Mouse (Mus musculus) ES-Bruce4 (cell line): Measurements from ENCODE around the gene Baz2b. TPM values are rescaled to one million over a fixed set of nuclear protein-coding genes. Genes with fewer than 3 reads are reported as not detected.

ENCODE experiments used
- H3K27ac ChIP-seq: 2 replicates; pipeline ENCODE4 v1.5.1; 2012; ENCODE audit warnings: low read length, inconsistent platforms; ENCODE audit not compliant: insufficient read depth
- H3K27me3 ChIP-seq: 2 replicates; pipeline ENCODE4 v1.6.1; 2012; ENCODE audit warnings: mild to moderate bottlenecking, low read length, inconsistent platforms; ENCODE audit not compliant: control insufficient read depth, poor library complexity, insufficient read depth, severe bottlenecking
- H3K36me3 ChIP-seq: 2 replicates; pipeline ENCODE4 v1.6.1; 2012; ENCODE audit warnings: inconsistent platforms, mild to moderate bottlenecking, low read length, moderate library complexity; ENCODE audit not compliant: control insufficient read depth, poor library complexity, insufficient read depth, severe bottlenecking
- H3K4me1 ChIP-seq: one replicate; pipeline ENCODE4 v1.8.1; 2011; ENCODE audit warnings: low read length; ENCODE audit not compliant: control insufficient read depth, insufficient read depth
- H3K4me3 ChIP-seq: 2 replicates; pipeline ENCODE4 v1.5.1; 2011; ENCODE audit warnings: low read depth, mild to moderate bottlenecking, low read length
- H3K9ac ChIP-seq: 2 replicates; pipeline ENCODE4 v1.6.1; 2012; ENCODE audit warnings: low read depth, mild to moderate bottlenecking, inconsistent platforms; ENCODE audit not compliant: poor library complexity, severe bottlenecking
- H3K9me3 ChIP-seq: replicated peaks from 2 replicates; pipeline ENCODE4 v1.6.1; 2012; ENCODE audit warnings: mild to moderate bottlenecking, low read length, inconsistent platforms; ENCODE audit not compliant: control insufficient read depth, poor library complexity, insufficient read depth, severe bottlenecking
- CTCF ChIP-seq: IDR thresholded peaks from one replicate; pipeline ENCODE4 v1.8.1; 2011; ENCODE audit warnings: low read depth, low read length
- EP300 ChIP-seq: IDR thresholded peaks from 2 replicates; pipeline ENCODE4 v1.6.1; 2011; ENCODE audit warnings: low read depth, low read length; ENCODE audit not compliant: insufficient read depth
- POLR2A ChIP-seq: IDR thresholded peaks from one replicate; pipeline ENCODE4 v1.8.1; 2011; ENCODE audit warnings: low read length; ENCODE audit not compliant: insufficient read depth
- polyA plus RNA-seq: library from polyadenylated mRNA; stranded (reverse); fragments of >200 nt; gene quantifications from 2 replicates; pipeline ENCODE4 v1.2.4, GENCODE M21; 2011; ENCODE audit warnings: low read depth; ENCODE audit not compliant: missing spikeins, insufficient read depth, insufficient read length

Gene Baz2b
- polyA plus RNA-seq, 1 experiment: 43.2 TPM

DNA sequence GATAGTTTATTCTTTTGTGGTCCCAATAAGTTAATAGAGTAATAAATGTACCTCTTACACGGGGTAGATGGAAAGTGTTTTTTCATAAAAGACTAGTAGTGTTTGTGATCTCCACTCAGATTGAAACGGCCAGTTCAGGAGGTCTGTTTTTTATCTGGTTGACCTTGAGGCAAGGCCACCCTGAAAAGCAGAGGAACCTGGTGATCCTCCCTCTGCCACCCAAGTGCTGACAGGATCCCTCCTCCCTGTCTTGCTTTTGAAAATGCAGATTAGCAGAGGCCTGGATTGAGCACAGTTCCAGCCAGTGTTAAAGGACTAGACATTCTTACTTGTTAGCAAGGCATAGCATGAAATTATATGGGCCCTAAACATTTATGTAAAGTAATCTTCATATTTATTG is 23.5 kb upstream of the Baz2b start:
- Histone ChIP-seq H3K9ac (no peak overlapping the region), H3K4me1 (no peaks in the 10 kb centered on the region), H3K9me3 (no peaks in the 10 kb centered on the region), H3K27ac (peak overlapping the region; percentile 51; the same call in 1 of the 2 replicates), H3K4me3 (no peak overlapping the region), H3K36me3 (peaks cover 52% of the 10 kb centered on the region), H3K27me3 (no peaks in the 10 kb centered on the region)
- TF ChIP-seq CTCF (no peak), EP300 (peak; percentile 77), POLR2A (no peak)

DNA sequence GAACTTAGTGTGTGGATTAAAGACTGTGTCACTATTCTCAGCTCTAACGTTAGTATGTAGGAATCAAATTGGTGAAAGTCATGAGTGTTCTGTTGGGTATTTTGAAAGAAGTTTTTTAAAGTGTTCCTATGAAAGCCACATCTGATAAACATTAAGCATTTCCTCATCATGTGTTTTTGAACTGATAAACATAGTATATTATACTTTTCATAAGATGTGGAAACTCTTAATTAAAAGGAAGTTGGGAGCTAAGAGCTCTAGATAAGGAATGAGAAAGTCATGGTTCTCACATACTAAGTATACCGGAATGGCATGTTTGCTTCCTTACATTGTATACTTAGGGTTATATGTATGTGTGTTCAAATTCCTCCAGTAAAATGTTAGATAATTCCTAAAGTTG is 20.7 kb upstream of the Baz2b start:
- TF ChIP-seq EP300: no peak
- no peak for TF ChIP-seq POLR2A
- Histone ChIP-seq H3K9ac (no peak overlapping the region), H3K9me3 (no peaks in the 10 kb centered on the region), H3K4me1 (no peaks in the 10 kb centered on the region), H3K36me3 (peaks cover 29% of the 10 kb centered on the region), H3K4me3 (no peak overlapping the region), H3K27ac (no peak overlapping the region), H3K27me3 (no peaks in the 10 kb centered on the region)

GRCm38 (mm10) chr2:60228470-60228869 is 18.8 kb upstream of the Baz2b start:
- no peaks in the 10 kb centered on the region for H3K27me3 ChIP-seq
- H3K4me1 ChIP-seq: no peaks in the 10 kb centered on the region
- H3K9ac ChIP-seq: no peak overlapping the region
- H3K27ac ChIP-seq: no peak overlapping the region
- H3K36me3 ChIP-seq: peaks cover 15% of the 10 kb centered on the region
- no peak overlapping the region for H3K4me3 ChIP-seq
- H3K9me3 ChIP-seq: no peaks in the 10 kb centered on the region
- TF ChIP-seq EP300 (no peak), CTCF (no peak), POLR2A (no peak)

- Histone ChIP-seq H3K4me3 (no peak overlapping the region), H3K27me3 (no peaks in the 10 kb centered on the region), H3K4me1 (no peaks in the 10 kb centered on the region), H3K9ac (no peak overlapping the region), H3K36me3 (peaks cover 3% of the 10 kb centered on the region; the same call in 1 of the 2 replicates), H3K9me3 (no peaks in the 10 kb centered on the region), H3K27ac (no peak overlapping the region)
- TF ChIP-seq POLR2A (no peak), EP300 (no peak), CTCF (no peak)
Measured at GRCm38 (mm10) chr2:60223489-60223888, 13.8 kb upstream of the Baz2b start.

DNA sequence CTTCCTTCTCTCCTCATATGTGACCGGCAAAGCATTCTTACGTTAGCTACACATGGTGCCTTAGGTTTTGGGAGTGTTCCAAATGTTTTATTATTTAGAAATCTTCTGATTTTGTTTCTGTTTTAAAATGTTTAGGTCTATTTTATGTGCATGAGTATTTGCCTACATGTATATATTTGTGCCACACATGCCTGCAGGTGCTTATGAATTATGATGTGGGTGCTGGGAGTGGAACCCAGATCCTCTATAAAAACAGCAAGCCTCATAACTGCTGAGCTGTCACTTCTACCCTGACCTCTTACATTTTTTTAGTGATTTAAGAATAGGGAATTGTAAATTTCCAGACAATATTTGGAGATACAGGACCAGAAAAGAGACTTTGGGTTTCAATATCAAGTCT is 12.3 kb upstream of the Baz2b start:
- H3K4me1 ChIP-seq: no peaks in the 10 kb centered on the region
- H3K36me3 ChIP-seq: peaks cover 7% of the 10 kb centered on the region

GRCm38 (mm10) chr2:60221236-60221635 is 11.6 kb upstream of the Baz2b start:
- TF ChIP-seq EP300 (no peak), CTCF (no peak), POLR2A (no peak)
- H3K4me3 ChIP-seq: no peak overlapping the region
- no peaks in the 10 kb centered on the region for H3K27me3 ChIP-seq
- no peaks in the 10 kb centered on the region for H3K4me1 ChIP-seq
- no peak overlapping the region for H3K27ac ChIP-seq
- H3K9ac ChIP-seq: no peak overlapping the region
- H3K9me3 ChIP-seq: no peaks in the 10 kb centered on the region
- peaks cover 7% of the 10 kb centered on the region for H3K36me3 ChIP-seq

More for the DNA sequence above, 12.3 kb upstream of the Baz2b start:
- no peak for TF ChIP-seq POLR2A
- no peak for TF ChIP-seq CTCF
- no peak for TF ChIP-seq EP300
- H3K9me3 ChIP-seq: no peaks in the 10 kb centered on the region
- no peak overlapping the region for H3K4me3 ChIP-seq
- no peak overlapping the region for H3K9ac ChIP-seq
- no peaks in the 10 kb centered on the region for H3K27me3 ChIP-seq
- no peak overlapping the region for H3K27ac ChIP-seq
